Mouse (Mus musculus) right cerebral cortex, postnatal 4 days (tissue): ENCODE measurements around the gene Ada.
A peak's percentile ranks its signal among the peaks of the same experiment; 100 is the strongest.

Experiments used
- DNase-seq: peaks from one replicate; pipeline ENCODE4 v3.0.0-alpha.2; 2022

The Ada gene

GRCm38 (mm10) chr2:163749647-163750611 lies at the start of gene Ada:
Gene Ada (minus strand): TSS chr2:163750239.
- DNase-seq = peak; percentile 60

- DNase-seq = no peak
These were observed 48.4 kb upstream of the Ada start for GRCm38 (mm10) chr2:163798411-163798810.

- peak; percentile 71 for DNase-seq
These were observed 38.4 kb upstream of the Ada start for GRCm38 (mm10) chr2:163788484-163788883.

GRCm38 (mm10) chr2:163787709-163788108 lies 37.7 kb upstream of the Ada start:
- DNase-seq = no peak

- DNase-seq = no peak
These were observed 37.0 kb upstream of the Ada start for GRCm38 (mm10) chr2:163787086-163787485.

GRCm38 (mm10) chr2:163783901-163784300 lies 33.9 kb upstream of the Ada start:
- DNase-seq = no peak

GRCm38 (mm10) chr2:163783368-163783767 lies 33.3 kb upstream of the Ada start:
- DNase-seq = no peak

- DNase-seq = no peak
These were observed 28.9 kb upstream of the Ada start for GRCm38 (mm10) chr2:163778896-163779295.

GRCm38 (mm10) chr2:163777061-163777460 lies 27.0 kb upstream of the Ada start:
- no peak for DNase-seq

- DNase-seq = no peak
These were observed 26.6 kb upstream of the Ada start for GRCm38 (mm10) chr2:163776661-163777060.

GRCm38 (mm10) chr2:163770731-163771130 lies 20.7 kb upstream of the Ada start:
- no peak for DNase-seq

- DNase-seq = no peak
These were observed 16.9 kb upstream of the Ada start for GRCm38 (mm10) chr2:163766890-163767289.

- DNase-seq = no peak
These were observed 16.2 kb upstream of the Ada start for GRCm38 (mm10) chr2:163766261-163766660.

- DNase-seq = no peak
These were observed 11.4 kb upstream of the Ada start for GRCm38 (mm10) chr2:163761402-163761801.

GRCm38 (mm10) chr2:163760589-163760988 lies 10.6 kb upstream of the Ada start:
- no peak for DNase-seq

GRCm38 (mm10) chr2:163758146-163758545 lies 8.1 kb upstream of the Ada start:
- DNase-seq = no peak

GRCm38 (mm10) chr2:163756723-163757122 lies 6.7 kb upstream of the Ada start:
- peak; percentile 21 for DNase-seq

- no peak for DNase-seq
These were observed 4.2 kb upstream of the Ada start for GRCm38 (mm10) chr2:163754228-163754627.

- no peak for DNase-seq
These were observed 5.1 kb downstream of the Ada start for GRCm38 (mm10) chr2:163744801-163745570.

GRCm38 (mm10) chr2:163743357-163743756 lies 6.7 kb downstream of the Ada start:
- DNase-seq = no peak

GRCm38 (mm10) chr2:163742656-163743055 lies 7.4 kb downstream of the Ada start:
- DNase-seq = no peak

GRCm38 (mm10) chr2:163735980-163736379 lies 14.1 kb downstream of the Ada start:
- DNase-seq = no peak

GRCm38 (mm10) chr2:163735163-163735562 lies 14.9 kb downstream of the Ada start:
- DNase-seq = no peak

GRCm38 (mm10) chr2:163732021-163732420 lies 18.0 kb downstream of the Ada start:
- DNase-seq = no peak
